Mouse (Mus musculus) intestine, embryonic 14.5 days (tissue): ENCODE measurements around the gene Sept4. TPM values are rescaled to one million over a fixed set of nuclear protein-coding genes. Genes with fewer than 3 reads are reported as not detected.

Experiments used
- ATAC-seq: fragments of 200-750 bp; cut with Nextera tagmentation; replicated peaks from 2 replicates; pipeline ENCODE4 v1.8.0; 2017; ENCODE audit warnings: low read depth, moderate number of reproducible peaks, moderate TSS enrichment, moderate library complexity; ENCODE audit not compliant: low FRiP score, low TSS enrichment
- DNase-seq: peaks from one replicate; pipeline ENCODE4 v3.0.0-alpha.2; 2018; ENCODE audit warnings: low spot score
- H3K27ac ChIP-seq: fragments of 300-500 bp; sonication (generic); 2 replicates; pipeline ENCODE4 v1.5.1; 2014; ENCODE audit warnings: low read depth, mild to moderate bottlenecking, control low read depth
- H3K27me3 ChIP-seq: fragments of 300-500 bp; sonication (generic); replicated peaks from 2 replicates; pipeline ENCODE4 v1.6.1; 2014; ENCODE audit warnings: low read length, control low read depth; ENCODE audit not compliant: control insufficient read depth, insufficient read depth
- H3K36me3 ChIP-seq: fragments of 300-500 bp; sonication (generic); 2 replicates; pipeline ENCODE4 v1.6.1; 2014; ENCODE audit warnings: low read length, control low read depth; ENCODE audit not compliant: control insufficient read depth, insufficient read depth
- H3K4me1 ChIP-seq: fragments of 300-500 bp; sonication (generic); replicated peaks from 2 replicates; pipeline ENCODE4 v1.6.1; 2014; ENCODE audit warnings: low read length, control low read depth, mixed read lengths; ENCODE audit not compliant: control insufficient read depth, insufficient read depth
- H3K4me2 ChIP-seq: fragments of 300-500 bp; sonication (generic); 2 replicates; pipeline ENCODE4 v1.6.1; 2014; ENCODE audit warnings: low read length
- H3K4me3 ChIP-seq: fragments of 300-500 bp; sonication (generic); 2 replicates; pipeline ENCODE4 v1.5.1; 2014; ENCODE audit warnings: low read depth, low read length, control low read depth, mixed read lengths
- H3K9ac ChIP-seq: fragments of 300-500 bp; sonication (generic); 2 replicates; pipeline ENCODE4 v1.6.1; 2014; ENCODE audit warnings: mild to moderate bottlenecking, low read length
- H3K9me3 ChIP-seq: fragments of 300-500 bp; sonication (generic); 2 replicates; pipeline ENCODE4 v1.6.1; 2016; ENCODE audit warnings: low read length, control low read depth; ENCODE audit not compliant: control insufficient read depth
- WGBS: fragments of 180-500 bp; shearing (Covaris S2); extraction: QIAGEN DNeasy Blood & Tissue Kit; methylation state at CpG from one replicate; pipeline ENCODE4 v1.1.7; 2014; 5-methylcytosine and 5-hydroxymethylcytosine counted together
- polyA plus RNA-seq: library from polyadenylated mRNA; unstranded; fragments of >200 nt; fragmentation: Nextera tagmentation; extraction: Ambion mirVana; gene quantifications from 2 replicates; pipeline ENCODE4 v1.2.1, GENCODE M21; 2014

Gene Sept4
- polyA plus RNA-seq, result 17.2 and 19.5 TPM in 2 replicates

GRCm38 (mm10) chr11:87568255-87568953, at the start of gene Sept4:
TSS of gene Sept4 (plus strand) at chr11:87568903.
- Histone ChIP-seq H3K36me3 (no peaks in the 10 kb centered on the region), H3K4me2 (no peak within 1 kb of the TSS)
- WGBS, result 73% methylated on average over 7 of the region's 7 CpGs

GRCm38 (mm10) chr11:87519260-87519659, 49.4 kb upstream of the Sept4 start:
- ATAC-seq, result peak; percentile 76; the same call in 1 of the 2 replicates
- Histone ChIP-seq H3K9me3 (no peaks in the 10 kb centered on the region), H3K36me3 (no peaks in the 10 kb centered on the region), H3K9ac (no peak overlapping the region), H3K27ac (no peak overlapping the region), H3K4me1 (no peaks in the 10 kb centered on the region), H3K4me2 (no peak overlapping the region), H3K4me3 (no peak overlapping the region), H3K27me3 (no peaks in the 10 kb centered on the region)
- 6% methylated on average over 2 of the region's 2 CpGs for WGBS
- no peak for DNase-seq

More at GRCm38 (mm10) chr11:87568255-87568953, at the start of gene Sept4:
- H3K9ac ChIP-seq, result no peak within 1 kb of the TSS
- ATAC-seq, result no peak
- no peak for DNase-seq
- H3K9me3 ChIP-seq, result no peaks in the 10 kb centered on the region
- no peaks in the 10 kb centered on the region for H3K27me3 ChIP-seq
- H3K27ac ChIP-seq, result no peak within 1 kb of the TSS
- H3K4me1 ChIP-seq, result no peaks in the 10 kb centered on the region
- no peak within 1 kb of the TSS for H3K4me3 ChIP-seq

- Histone ChIP-seq H3K27ac (no peak overlapping the region), H3K4me2 (no peak overlapping the region), H3K27me3 (no peaks in the 10 kb centered on the region), H3K9ac (no peak overlapping the region), H3K36me3 (no peaks in the 10 kb centered on the region), H3K4me1 (no peaks in the 10 kb centered on the region), H3K9me3 (no peaks in the 10 kb centered on the region), H3K4me3 (no peak overlapping the region)
- ATAC-seq (no peak), DNase-seq (no peak)
- WGBS, result 81% methylated on average over 5 of the region's 5 CpGs
Observed at GRCm38 (mm10) chr11:87523466-87523865, 45.2 kb upstream of the Sept4 start.

- ATAC-seq, result no peak
- no peak overlapping the region for H3K9ac ChIP-seq
Observed at GRCm38 (mm10) chr11:87523967-87524366, 44.7 kb upstream of the Sept4 start.

GRCm38 (mm10) chr11:87524780-87525179, 43.9 kb upstream of the Sept4 start:
- Histone ChIP-seq H3K4me1 (no peaks in the 10 kb centered on the region), H3K27me3 (no peaks in the 10 kb centered on the region), H3K9me3 (no peaks in the 10 kb centered on the region), H3K27ac (no peak overlapping the region), H3K36me3 (no peaks in the 10 kb centered on the region), H3K9ac (no peak overlapping the region), H3K4me2 (no peak overlapping the region), H3K4me3 (no peak overlapping the region)
- ATAC-seq (no peak), DNase-seq (no peak)

More at GRCm38 (mm10) chr11:87523967-87524366, 44.7 kb upstream of the Sept4 start:
- no peaks in the 10 kb centered on the region for H3K4me1 ChIP-seq
- no peak for DNase-seq
- H3K4me2 ChIP-seq, result no peak overlapping the region
- H3K4me3 ChIP-seq, result no peak overlapping the region
- no peak overlapping the region for H3K27ac ChIP-seq
- H3K36me3 ChIP-seq, result no peaks in the 10 kb centered on the region
- H3K9me3 ChIP-seq, result no peaks in the 10 kb centered on the region
- no peaks in the 10 kb centered on the region for H3K27me3 ChIP-seq

- Histone ChIP-seq H3K9ac (no peak overlapping the region), H3K27ac (no peak overlapping the region), H3K27me3 (no peaks in the 10 kb centered on the region), H3K4me3 (no peak overlapping the region), H3K4me2 (no peak overlapping the region), H3K36me3 (no peaks in the 10 kb centered on the region), H3K9me3 (no peaks in the 10 kb centered on the region), H3K4me1 (no peaks in the 10 kb centered on the region)
- DNase-seq, result no peak
- no peak for ATAC-seq
- 68% methylated on average over 3 of the region's 3 CpGs for WGBS
Observed at GRCm38 (mm10) chr11:87527364-87527763, 41.3 kb upstream of the Sept4 start.

GRCm38 (mm10) chr11:87527990-87528389, 40.7 kb upstream of the Sept4 start:
- no peak overlapping the region for H3K4me2 ChIP-seq
- H3K27me3 ChIP-seq, result no peaks in the 10 kb centered on the region
- DNase-seq (no peak), ATAC-seq (no peak)
- H3K4me3 ChIP-seq, result no peak overlapping the region
- H3K27ac ChIP-seq, result no peak overlapping the region
- no peaks in the 10 kb centered on the region for H3K9me3 ChIP-seq
- H3K36me3 ChIP-seq, result no peaks in the 10 kb centered on the region
- 51% methylated on average over 4 of the region's 4 CpGs for WGBS
- H3K4me1 ChIP-seq, result no peaks in the 10 kb centered on the region
- H3K9ac ChIP-seq, result no peak overlapping the region

GRCm38 (mm10) chr11:87531695-87532094, 37.0 kb upstream of the Sept4 start:
- Histone ChIP-seq H3K9ac (no peak overlapping the region), H3K9me3 (no peaks in the 10 kb centered on the region), H3K4me1 (no peaks in the 10 kb centered on the region), H3K4me2 (no peak overlapping the region), H3K36me3 (no peaks in the 10 kb centered on the region), H3K27ac (no peak overlapping the region), H3K27me3 (no peaks in the 10 kb centered on the region), H3K4me3 (no peak overlapping the region)
- ATAC-seq (no peak), DNase-seq (no peak)
- 53% methylated on average over 6 of the region's 6 CpGs for WGBS

- no peak for DNase-seq
Observed at GRCm38 (mm10) chr11:87542285-87542684, 26.4 kb upstream of the Sept4 start.

More at GRCm38 (mm10) chr11:87542285-87542684, 26.4 kb upstream of the Sept4 start:
- 31% methylated on average over 8 of the region's 8 CpGs for WGBS
- no peaks in the 10 kb centered on the region; the same call in 1 of the 2 replicates for H3K4me1 ChIP-seq
- H3K27me3 ChIP-seq, result no peaks in the 10 kb centered on the region
- ATAC-seq, result no peak
- H3K36me3 ChIP-seq, result no peaks in the 10 kb centered on the region
- H3K4me3 ChIP-seq, result no peak overlapping the region
- H3K27ac ChIP-seq, result no peak overlapping the region
- no peak overlapping the region for H3K9ac ChIP-seq
- H3K4me2 ChIP-seq, result no peak overlapping the region
- no peaks in the 10 kb centered on the region for H3K9me3 ChIP-seq
